ENCODE assay signal across 31 mouse cellular contexts in the genomic region with DNA sequence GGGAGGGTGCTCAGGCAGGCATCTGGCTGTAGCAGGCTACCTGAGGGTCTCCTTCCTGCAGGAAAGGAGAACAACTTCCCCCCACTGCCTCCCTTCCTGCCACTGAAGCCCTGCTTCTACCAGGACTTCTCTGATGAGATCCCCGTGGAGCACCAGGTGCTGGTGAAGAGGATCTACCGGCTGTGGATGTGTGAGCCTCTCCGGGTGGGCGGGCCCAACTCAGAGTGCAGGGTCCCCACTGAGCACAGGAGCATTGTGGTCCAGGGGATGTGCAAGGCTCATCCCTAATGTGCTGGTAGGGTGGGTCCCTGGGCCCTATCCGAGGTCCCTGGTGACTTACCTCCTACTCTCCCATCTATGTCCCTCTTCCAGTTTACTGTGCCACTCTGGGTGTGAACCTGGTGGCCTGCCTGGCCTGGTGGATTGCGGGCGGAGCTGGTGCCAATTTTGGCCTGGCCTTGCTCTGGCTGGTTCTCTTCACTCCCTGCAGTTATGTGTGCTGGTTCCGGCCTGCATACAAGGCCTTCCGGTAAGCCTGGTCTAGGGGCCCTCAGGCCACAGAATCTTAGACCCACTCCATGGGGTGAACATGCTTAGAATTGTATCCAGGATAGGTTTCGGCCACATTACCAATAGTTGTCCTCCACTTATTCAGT. TPM values are rescaled to one million over a fixed set of nuclear protein-coding genes. Genes with fewer than 3 reads are reported as not detected.
DNase-seq lines count a peak whose midpoint lies in the region; ATAC-seq and TF ChIP-seq lines count a peak whose summit lies in the region.
"Had no signal": no experiment of that assay in that cellular context is flagged by ENCODE, and none has a peak within 500 bp of the region (broad histone marks: within the 10 kb centered on the region; RNA-seq: fewer than 3 reads in every experiment).

No protein-coding gene starts in this region.

- H3K9me3 ChIP-seq in forebrain, embryonic 16.5 days (ENCODE audit: control insufficient read depth, low read length): no peaks in the 10 kb centered on the region
- H3K9me3 ChIP-seq in forebrain, embryonic 12.5 days: no peaks in the 10 kb centered on the region
- no peaks in the 10 kb centered on the region for H3K9me3 ChIP-seq in liver, embryonic 12.5 days (replicated peaks)
- no peaks in the 10 kb centered on the region for H3K9me3 ChIP-seq in liver, postnatal 0 days (ENCODE audit: low read length)
- H3K9me3 ChIP-seq: embryonic facial prominence, embryonic 12.5 days; heart, embryonic 12.5 days; hindbrain, embryonic 12.5 days; intestine, embryonic 15.5 days; limb, embryonic 15.5 days had no signal

- peak; percentile 55 for DNase-seq in cerebellum, adult 11-12 months
- no peak for DNase-seq in cerebellum, postnatal 10 days
- no peak for DNase-seq in liver, postnatal 0 days
- DNase-seq in cerebellum, adult 9-10 months: peak; percentile 55
- DNase-seq in retina, embryonic 14.5 days (ENCODE audit: low spot score): no peak
- DNase-seq: adrenal gland, postnatal 10 days; gastrocnemius, postnatal 25 days; heart, adult 18-20 months; heart, postnatal 14 days; kidney, adult 2 months; kidney, postnatal 4 days; lung, embryonic 14.5 days; lung, postnatal 14 days; right cerebral cortex, adult 18-20 months; spleen, adult 18-20 months had no signal

- no peak overlapping the region for H3K4me2 ChIP-seq in forebrain, embryonic 16.5 days (ENCODE audit: low read length)
- no peak overlapping the region for H3K4me2 ChIP-seq in forebrain, embryonic 12.5 days
- H3K4me2 ChIP-seq in liver, embryonic 12.5 days: no peak overlapping the region
- no peak overlapping the region for H3K4me2 ChIP-seq in liver, postnatal 0 days (ENCODE audit: low read depth, low read length)
- H3K4me2 ChIP-seq: embryonic facial prominence, embryonic 12.5 days; heart, embryonic 12.5 days; hindbrain, embryonic 12.5 days; intestine, embryonic 15.5 days; limb, embryonic 15.5 days; lung, embryonic 14.5 days; midbrain, embryonic 11.5 days had no signal

- no peak for TF ChIP-seq EP300 in liver, postnatal 0 days (IDR thresholded peaks at IDR 0.05; ENCODE audit: low read depth)

- H3K27ac ChIP-seq in forebrain, embryonic 16.5 days (ENCODE audit: low read length): no peak overlapping the region
- no peak overlapping the region for H3K27ac ChIP-seq in forebrain, embryonic 12.5 days
- 0 out of 2 replicates have a peak overlapping the region, but pooled peaks have one; percentile 42 for H3K27ac ChIP-seq in liver, embryonic 12.5 days
- H3K27ac ChIP-seq in liver, postnatal 0 days (ENCODE audit: low read depth): no peak overlapping the region
- H3K27ac ChIP-seq: embryonic facial prominence, embryonic 12.5 days; hindbrain, embryonic 12.5 days; hindbrain, postnatal 0 days; intestine, embryonic 15.5 days; kidney, postnatal 0 days; limb, embryonic 15.5 days; liver, embryonic 14.5 days had no signal

- H3K4me3 ChIP-seq in forebrain, embryonic 16.5 days (replicated peaks; ENCODE audit: low read length): no peak overlapping the region
- H3K4me3 ChIP-seq in forebrain, embryonic 12.5 days (replicated peaks): no peak overlapping the region
- no peak overlapping the region for H3K4me3 ChIP-seq in liver, embryonic 12.5 days
- H3K4me3 ChIP-seq in liver, postnatal 0 days (ENCODE audit: low read depth, low read length): no peak overlapping the region
- H3K4me3 ChIP-seq: embryonic facial prominence, embryonic 12.5 days; erythroblast, embryonic 14.5 days; heart, embryonic 12.5 days; hindbrain, embryonic 12.5 days; intestine, embryonic 15.5 days; limb, embryonic 15.5 days had no signal

- no peak for TF ChIP-seq CTCF in liver, postnatal 0 days (IDR thresholded peaks at IDR 0.05; ENCODE audit: low read depth)

- 90% methylated on average over 10 of the region's 10 CpGs for WGBS in forebrain, embryonic 16.5 days
- 90% methylated on average over 10 of the region's 10 CpGs for WGBS in forebrain, embryonic 12.5 days
- WGBS in liver, embryonic 12.5 days (ENCODE audit: insufficient replicate concordance): 86% methylated on average over 10 of the region's 10 CpGs
- WGBS in liver, postnatal 0 days (ENCODE audit: insufficient replicate concordance): 83% methylated on average over 10 of the region's 10 CpGs

- no peak for ATAC-seq in forebrain, embryonic 16.5 days
- no peak for ATAC-seq in forebrain, embryonic 12.5 days (ENCODE audit: low FRiP score)
- no peak for ATAC-seq in liver, embryonic 12.5 days
- ATAC-seq in liver, postnatal 0 days: no peak
- ATAC-seq: forebrain, embryonic 14.5 days; hindbrain, postnatal 0 days; intestine, embryonic 15.5 days; midbrain, embryonic 16.5 days; Patski had no signal

- no peaks in the 10 kb centered on the region for H3K27me3 ChIP-seq in forebrain, embryonic 16.5 days (replicated peaks; ENCODE audit: control insufficient read depth, insufficient read depth, low read length)
- H3K27me3 ChIP-seq in forebrain, embryonic 12.5 days: no peaks in the 10 kb centered on the region
- H3K27me3 ChIP-seq in liver, embryonic 12.5 days (replicated peaks): no peaks in the 10 kb centered on the region
- H3K27me3 ChIP-seq in liver, postnatal 0 days (ENCODE audit: insufficient read depth, low read length): no peaks in the 10 kb centered on the region
- H3K27me3 ChIP-seq: embryonic facial prominence, embryonic 12.5 days; heart, embryonic 12.5 days; hindbrain, embryonic 12.5 days; intestine, embryonic 15.5 days; limb, embryonic 15.5 days; Patski had no signal

- H3K4me1 ChIP-seq in forebrain, embryonic 16.5 days (replicated peaks; ENCODE audit: control insufficient read depth, insufficient read depth, low read length): no peaks in the 10 kb centered on the region
- peaks cover 5% of the 10 kb centered on the region for H3K4me1 ChIP-seq in forebrain, embryonic 12.5 days
- H3K4me1 ChIP-seq in liver, embryonic 12.5 days: peaks cover 61% of the 10 kb centered on the region
- H3K4me1 ChIP-seq in liver, postnatal 0 days (ENCODE audit: insufficient read depth): peaks cover 11% of the 10 kb centered on the region
- H3K4me1 ChIP-seq: embryonic facial prominence, embryonic 12.5 days had no signal

- H3K36me3 ChIP-seq in forebrain, embryonic 16.5 days (ENCODE audit: control insufficient read depth, insufficient read depth): peaks cover 16% of the 10 kb centered on the region; the same call in 1 of the 2 replicates
- peaks cover 77% of the 10 kb centered on the region for H3K36me3 ChIP-seq in forebrain, embryonic 12.5 days (replicated peaks)
- H3K36me3 ChIP-seq in liver, embryonic 12.5 days: peaks cover 88% of the 10 kb centered on the region
- H3K36me3 ChIP-seq in liver, postnatal 0 days (replicated peaks; ENCODE audit: insufficient read depth, low read length): peaks cover 41% of the 10 kb centered on the region

- H3K9ac ChIP-seq in forebrain, embryonic 16.5 days (replicated peaks; ENCODE audit: low read depth, low read length): 0 out of 2 replicates have a peak overlapping the region, but pooled peaks have one; percentile 5
- H3K9ac ChIP-seq in forebrain, embryonic 12.5 days: no peak overlapping the region
- no peak overlapping the region; the same call in 1 of the 2 replicates for H3K9ac ChIP-seq in liver, embryonic 12.5 days
- no peak overlapping the region for H3K9ac ChIP-seq in liver, postnatal 0 days (replicated peaks)
- H3K9ac ChIP-seq: embryonic facial prominence, embryonic 12.5 days; heart, embryonic 12.5 days; intestine, embryonic 15.5 days; limb, embryonic 15.5 days; liver, embryonic 14.5 days; lung, embryonic 14.5 days had no signal

RNA-seq across cellular contexts. Expression of gene Gm49322, which starts 3.6 kb away (rescaled TPM):
- polyA plus RNA-seq in forebrain, embryonic 16.5 days (2015; fragmentation: Nextera tagmentation; extraction: Ambion mirVana): 3.1 and 4.1 TPM in 2 replicates
- 5.9 and 6.6 TPM in 2 replicates for polyA plus RNA-seq in forebrain, embryonic 12.5 days (2016; fragmentation: Nextera tagmentation; extraction: Ambion mirVana)
- polyA plus RNA-seq in liver, embryonic 12.5 days (2016; fragmentation: Nextera tagmentation; extraction: Ambion mirVana): 2.6 and 3.0 TPM in 2 replicates
- polyA plus RNA-seq in liver, postnatal 0 days (2015; fragmentation: Nextera tagmentation; extraction: Ambion mirVana): 0.20 and 0.52 TPM in 2 replicates

RNA-seq across cellular contexts. Expression of gene Adat3, which starts 6.7 kb away (rescaled TPM):
- 6.4 and 6.7 TPM in 2 replicates for polyA plus RNA-seq in forebrain, embryonic 16.5 days (2015; fragmentation: Nextera tagmentation; extraction: Ambion mirVana)
- polyA plus RNA-seq in forebrain, embryonic 12.5 days (2016; fragmentation: Nextera tagmentation; extraction: Ambion mirVana): 5.3 and 6.0 TPM in 2 replicates
- 7.0 and 7.4 TPM in 2 replicates for polyA plus RNA-seq in liver, embryonic 12.5 days (2016; fragmentation: Nextera tagmentation; extraction: Ambion mirVana)
- 2.1 and 2.6 TPM in 2 replicates for polyA plus RNA-seq in liver, postnatal 0 days (2015; fragmentation: Nextera tagmentation; extraction: Ambion mirVana)

RNA-seq across cellular contexts. Expression of gene Scamp4, which starts 6.7 kb away (rescaled TPM):
- 69.9 and 77.2 TPM in 2 replicates for polyA plus RNA-seq in forebrain, embryonic 16.5 days (2015; fragmentation: Nextera tagmentation; extraction: Ambion mirVana)
- polyA plus RNA-seq in forebrain, embryonic 12.5 days (2016; fragmentation: Nextera tagmentation; extraction: Ambion mirVana): 63.7 and 67.8 TPM in 2 replicates
- polyA plus RNA-seq in liver, embryonic 12.5 days (2016; fragmentation: Nextera tagmentation; extraction: Ambion mirVana): 63.3 and 65.2 TPM in 2 replicates
- 27.5 and 29.2 TPM in 2 replicates for polyA plus RNA-seq in liver, postnatal 0 days (2015; fragmentation: Nextera tagmentation; extraction: Ambion mirVana)

RNA-seq across cellular contexts. Expression of gene Csnk1g2, which starts 13.2 kb away (rescaled TPM):
- 91.3 and 96.9 TPM in 2 replicates for polyA plus RNA-seq in forebrain, embryonic 16.5 days (2015; fragmentation: Nextera tagmentation; extraction: Ambion mirVana)
- polyA plus RNA-seq in forebrain, embryonic 12.5 days (2016; fragmentation: Nextera tagmentation; extraction: Ambion mirVana): 146 and 161 TPM in 2 replicates
- polyA plus RNA-seq in liver, embryonic 12.5 days (2016; fragmentation: Nextera tagmentation; extraction: Ambion mirVana): 106 TPM in 2 replicates
- polyA plus RNA-seq in liver, postnatal 0 days (2015; fragmentation: Nextera tagmentation; extraction: Ambion mirVana): 41.4 and 45.8 TPM in 2 replicates

RNA-seq across cellular contexts. Expression of gene Abhd17a, which starts 19.3 kb away (rescaled TPM):
- 92.2 and 93.1 TPM in 2 replicates for polyA plus RNA-seq in forebrain, embryonic 16.5 days (2015; fragmentation: Nextera tagmentation; extraction: Ambion mirVana)
- polyA plus RNA-seq in forebrain, embryonic 12.5 days (2016; fragmentation: Nextera tagmentation; extraction: Ambion mirVana): 84.2 and 89.6 TPM in 2 replicates
- polyA plus RNA-seq in liver, embryonic 12.5 days (2016; fragmentation: Nextera tagmentation; extraction: Ambion mirVana): 86.4 and 88.9 TPM in 2 replicates
- 50.2 and 59.3 TPM in 2 replicates for polyA plus RNA-seq in liver, postnatal 0 days (2015; fragmentation: Nextera tagmentation; extraction: Ambion mirVana)

Comparison
In these comparisons a context has a peak if more than half of its experiments do, and no peak if none do; other contexts are left out.
1. DNase-seq: peak in cerebellum, adult 11-12 months (single experiment) and cerebellum, adult 9-10 months (single experiment); none in cerebellum, postnatal 10 days (0 of 2), liver, postnatal 0 days (single experiment) and retina, embryonic 14.5 days (single experiment).